Mouse (Mus musculus) embryonic facial prominence, embryonic 15.5 days (tissue): ENCODE measurements around the gene Negr1. TPM values are rescaled to one million over a fixed set of nuclear protein-coding genes. Genes with fewer than 3 reads are reported as not detected.
A peak's percentile ranks its signal among the peaks of the same experiment; 100 is the strongest.

Source experiments
- ATAC-seq: fragments of 200-750 bp; cut with Nextera tagmentation; 2 replicates; pipeline ENCODE4 v1.8.0; 2017; ENCODE audit warnings: low read depth, moderate TSS enrichment; ENCODE audit not compliant: insufficient number of reproducible peaks, low FRiP score, low TSS enrichment
- H3K27ac ChIP-seq: fragments of 300-500 bp; sonication (generic); replicated peaks from 2 replicates; pipeline ENCODE4 v1.5.1; 2015; ENCODE audit warnings: mild to moderate bottlenecking, inconsistent platforms
- H3K27me3 ChIP-seq: fragments of 300-500 bp; sonication (generic); 2 replicates; pipeline ENCODE4 v1.6.1; 2015; ENCODE audit warnings: inconsistent platforms
- H3K36me3 ChIP-seq: fragments of 300-500 bp; sonication (generic); 2 replicates; pipeline ENCODE4 v1.6.1; 2015; ENCODE audit warnings: mild to moderate bottlenecking, inconsistent platforms
- H3K4me1 ChIP-seq: fragments of 300-500 bp; sonication (generic); 2 replicates; pipeline ENCODE4 v1.6.1; 2015; ENCODE audit warnings: inconsistent platforms
- H3K4me2 ChIP-seq: fragments of 300-500 bp; sonication (generic); replicated peaks from 2 replicates; pipeline ENCODE4 v1.6.1; 2015; ENCODE audit warnings: mild to moderate bottlenecking, inconsistent platforms
- H3K4me3 ChIP-seq: fragments of 300-500 bp; sonication (generic); replicated peaks from 2 replicates; pipeline ENCODE4 v1.5.1; 2015; ENCODE audit warnings: mild to moderate bottlenecking, inconsistent platforms
- H3K9ac ChIP-seq: fragments of 300-500 bp; sonication (generic); 2 replicates; pipeline ENCODE4 v1.6.1; 2015; ENCODE audit warnings: inconsistent platforms
- H3K9me3 ChIP-seq: fragments of 300-500 bp; sonication (generic); replicated peaks from 2 replicates; pipeline ENCODE4 v1.6.1; 2016; ENCODE audit warnings: inconsistent platforms
- WGBS: fragments of 180-500 bp; shearing (Covaris S2); methylation state at CpG from one replicate; pipeline ENCODE4 v1.1.7; 2015; 5-methylcytosine and 5-hydroxymethylcytosine counted together
- polyA plus RNA-seq: library from polyadenylated mRNA; unstranded; fragments of >200 nt; fragmentation: Nextera tagmentation; extraction: Ambion mirVana; gene quantifications from 2 replicates; pipeline ENCODE4 v1.2.1, GENCODE M21; 2015

Gene Negr1
- polyA plus RNA-seq, 1 experiment from 2014 or later: 6.1 TPM

- H3K27me3 ChIP-seq: no peaks in the 10 kb centered on the region
- no peak for ATAC-seq
- no peaks in the 10 kb centered on the region for H3K9me3 ChIP-seq
- no peak overlapping the region for H3K4me2 ChIP-seq
- no peak overlapping the region for H3K4me3 ChIP-seq
- H3K36me3 ChIP-seq: no peaks in the 10 kb centered on the region
- no peak overlapping the region for H3K9ac ChIP-seq
- 94% methylated on average over 1 of the region's 1 CpGs for whole genome bisulfite sequencing
- H3K27ac ChIP-seq: no peak overlapping the region
- H3K4me1 ChIP-seq: no peaks in the 10 kb centered on the region
Measured at GRCm38 (mm10) chr3:156698687-156699086, 137.1 kb downstream of the Negr1 start.

GRCm38 (mm10) chr3:156703241-156703640 is 141.6 kb downstream of the Negr1 start:
- no peak overlapping the region for H3K4me3 ChIP-seq
- no peaks in the 10 kb centered on the region for H3K36me3 ChIP-seq
- H3K4me2 ChIP-seq: no peak overlapping the region
- no peak overlapping the region for H3K9ac ChIP-seq
- H3K4me1 ChIP-seq: no peaks in the 10 kb centered on the region
- no peaks in the 10 kb centered on the region for H3K27me3 ChIP-seq
- WGBS: 72% methylated on average over 1 of the region's 1 CpGs
- ATAC-seq: no peak
- H3K9me3 ChIP-seq: no peaks in the 10 kb centered on the region
- H3K27ac ChIP-seq: no peak overlapping the region

- H3K36me3 ChIP-seq: no peaks in the 10 kb centered on the region
- no peak for ATAC-seq
- H3K4me1 ChIP-seq: no peaks in the 10 kb centered on the region
- no peak overlapping the region for H3K4me2 ChIP-seq
- no peak overlapping the region for H3K4me3 ChIP-seq
- no peaks in the 10 kb centered on the region for H3K9me3 ChIP-seq
- WGBS: 53% methylated on average over 5 of the region's 5 CpGs
- H3K27ac ChIP-seq: no peak overlapping the region
- H3K9ac ChIP-seq: no peak overlapping the region
- H3K27me3 ChIP-seq: no peaks in the 10 kb centered on the region
Measured at GRCm38 (mm10) chr3:156710240-156710639, 148.6 kb downstream of the Negr1 start.

- ATAC-seq: no peak
- WGBS: 62% methylated on average over 4 of the region's 4 CpGs
- H3K27me3 ChIP-seq: no peaks in the 10 kb centered on the region
- H3K36me3 ChIP-seq: no peaks in the 10 kb centered on the region
- no peak overlapping the region for H3K4me2 ChIP-seq
- no peaks in the 10 kb centered on the region for H3K4me1 ChIP-seq
- H3K4me3 ChIP-seq: no peak overlapping the region
- no peaks in the 10 kb centered on the region for H3K9me3 ChIP-seq
- no peak overlapping the region for H3K27ac ChIP-seq
- no peak overlapping the region for H3K9ac ChIP-seq
Measured at GRCm38 (mm10) chr3:156710693-156711092, 149.1 kb downstream of the Negr1 start.

GRCm38 (mm10) chr3:156736335-156736734 is 174.7 kb downstream of the Negr1 start:
- ATAC-seq: peak; percentile 34; the same call in 1 of the 2 replicates

GRCm38 (mm10) chr3:156739529-156739928 is 177.9 kb downstream of the Negr1 start:
- Histone ChIP-seq H3K36me3 (no peaks in the 10 kb centered on the region), H3K4me3 (no peak overlapping the region), H3K9ac (no peak overlapping the region), H3K27ac (no peak overlapping the region), H3K4me1 (no peaks in the 10 kb centered on the region), H3K4me2 (no peak overlapping the region), H3K27me3 (no peaks in the 10 kb centered on the region), H3K9me3 (no peaks in the 10 kb centered on the region)
- ATAC-seq: no peak
- 68% methylated on average over 3 of the region's 3 CpGs for WGBS

More at GRCm38 (mm10) chr3:156736335-156736734, 174.7 kb downstream of the Negr1 start:
- Histone ChIP-seq H3K27ac (no peak overlapping the region), H3K9me3 (no peaks in the 10 kb centered on the region), H3K4me1 (no peaks in the 10 kb centered on the region), H3K36me3 (no peaks in the 10 kb centered on the region), H3K27me3 (no peaks in the 10 kb centered on the region), H3K4me3 (no peak overlapping the region), H3K9ac (no peak overlapping the region), H3K4me2 (no peak overlapping the region)

GRCm38 (mm10) chr3:156743266-156743665 is 181.7 kb downstream of the Negr1 start:
- Histone ChIP-seq H3K27me3 (no peaks in the 10 kb centered on the region), H3K4me1 (no peaks in the 10 kb centered on the region), H3K27ac (no peak overlapping the region), H3K4me2 (no peak overlapping the region), H3K9me3 (no peaks in the 10 kb centered on the region), H3K9ac (no peak overlapping the region), H3K36me3 (no peaks in the 10 kb centered on the region), H3K4me3 (no peak overlapping the region)
- no peak for ATAC-seq
- 64% methylated on average over 1 of the region's 1 CpGs for WGBS

GRCm38 (mm10) chr3:156745218-156745770 is 183.7 kb downstream of the Negr1 start:
- 71% methylated on average over 5 of the region's 5 CpGs for WGBS
- Histone ChIP-seq H3K27me3 (no peaks in the 10 kb centered on the region), H3K4me2 (no peak overlapping the region), H3K27ac (no peak overlapping the region), H3K36me3 (no peaks in the 10 kb centered on the region), H3K4me3 (no peak overlapping the region), H3K9ac (no peak overlapping the region), H3K4me1 (no peaks in the 10 kb centered on the region), H3K9me3 (no peaks in the 10 kb centered on the region)
- no peak for ATAC-seq

GRCm38 (mm10) chr3:156747456-156747855 is 185.9 kb downstream of the Negr1 start:
- Histone ChIP-seq H3K4me3 (no peak overlapping the region), H3K27ac (no peak overlapping the region), H3K36me3 (no peaks in the 10 kb centered on the region), H3K27me3 (no peaks in the 10 kb centered on the region), H3K9ac (no peak overlapping the region), H3K4me1 (no peaks in the 10 kb centered on the region), H3K4me2 (no peak overlapping the region), H3K9me3 (no peaks in the 10 kb centered on the region)
- WGBS: 53% methylated on average over 3 of the region's 3 CpGs
- no peak for ATAC-seq

- H3K9ac ChIP-seq: no peak overlapping the region
- H3K9me3 ChIP-seq: no peaks in the 10 kb centered on the region
- no peaks in the 10 kb centered on the region for H3K36me3 ChIP-seq
- ATAC-seq: no peak
- H3K4me3 ChIP-seq: no peak overlapping the region
- no peak overlapping the region for H3K27ac ChIP-seq
- H3K4me2 ChIP-seq: no peak overlapping the region
- H3K27me3 ChIP-seq: no peaks in the 10 kb centered on the region
- 49% methylated on average over 4 of the region's 4 CpGs for WGBS
- H3K4me1 ChIP-seq: no peaks in the 10 kb centered on the region
Measured at GRCm38 (mm10) chr3:156753780-156754373, 192.3 kb downstream of the Negr1 start.

- Histone ChIP-seq H3K9ac (no peak overlapping the region), H3K4me3 (no peak overlapping the region), H3K36me3 (no peaks in the 10 kb centered on the region), H3K9me3 (no peaks in the 10 kb centered on the region), H3K27ac (no peak overlapping the region), H3K27me3 (no peaks in the 10 kb centered on the region), H3K4me2 (no peak overlapping the region), H3K4me1 (no peaks in the 10 kb centered on the region)
- no peak for ATAC-seq
- 38% methylated on average over 1 of the region's 1 CpGs for WGBS
Measured at GRCm38 (mm10) chr3:156754790-156755530, 193.4 kb downstream of the Negr1 start.
